Mouse (Mus musculus) monocyte, adult 5-6 weeks (primary cell): ENCODE measurements around the gene Gm49336. TPM values are rescaled to one million over a fixed set of nuclear protein-coding genes. Genes with fewer than 3 reads are reported as not detected.

Source experiments
- ATAC-seq: fragments of 153-309, 156-312 bp; replicated peaks from 2 replicates; pipeline ENCODE4 v1.8.0; 2017; ENCODE audit warnings: mild to moderate bottlenecking; ENCODE audit not compliant: low TSS enrichment, insufficient number of reproducible peaks, severe bottlenecking, poor library complexity, low FRiP score
- total RNA-seq: library from RNA; stranded (forward); fragments of 200-1000, 200-491, 200-594 nt; gene quantifications from 3 replicates; pipeline ENCODE4 v1.2.3, GENCODE M21; 2017

The Gm49336 gene
- 55.7 to 68.8 TPM (median 65.3 TPM) in 3 replicates for total RNA-seq

- ATAC-seq: peak; percentile 98
These were observed at the start of gene Gm49336, which contains the start of gene Nupl1 for GRCm38 (mm10) chr14:60251281-60252003. Gene Gm49336 (minus strand): TSS chr14:60251507. Gene Nupl1 (minus strand): TSS chr14:60251431.

- ATAC-seq: no peak
These were observed 49.7 kb upstream of the Gm49336 start for GRCm38 (mm10) chr14:60301024-60301423.

DNA sequence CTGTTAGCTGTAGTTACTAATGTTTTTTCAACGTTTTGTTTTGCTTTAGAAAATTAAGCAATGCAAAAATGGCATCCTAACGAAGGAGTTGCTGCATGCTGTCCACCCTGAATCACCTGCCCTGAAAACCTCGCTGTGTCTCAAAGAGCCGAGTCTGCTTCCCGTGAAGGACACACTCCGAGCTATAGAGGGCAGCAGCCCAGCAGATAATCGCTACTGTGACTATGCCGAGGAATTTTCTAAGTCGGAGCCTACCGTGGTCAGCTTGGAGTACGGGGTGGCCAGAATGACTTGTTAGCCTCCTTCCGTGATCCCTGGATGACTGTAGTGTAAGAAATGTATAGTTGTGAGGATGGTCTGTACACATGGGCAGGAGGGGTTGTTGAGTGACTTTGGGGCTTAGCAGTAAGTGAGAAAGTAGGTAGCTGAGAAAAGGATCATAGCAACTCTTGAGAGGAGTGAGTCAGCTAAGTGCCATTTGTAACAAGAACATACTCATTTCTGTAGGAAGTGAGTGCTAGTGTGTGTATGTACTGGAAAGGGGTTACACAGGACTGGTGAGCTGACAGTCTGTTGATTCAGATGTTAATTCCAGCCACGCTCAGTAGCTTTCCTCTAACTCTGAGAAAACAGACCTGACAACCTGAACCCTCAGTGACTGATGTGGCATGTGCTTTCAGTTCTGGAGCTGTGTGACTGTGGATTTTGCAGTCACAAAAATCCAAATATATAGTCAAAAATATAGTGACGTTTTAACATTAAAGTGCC lies 49.1 kb upstream of the Gm49336 start:
- ATAC-seq: no peak

GRCm38 (mm10) chr14:60295531-60295930 lies 44.2 kb upstream of the Gm49336 start:
- ATAC-seq: no peak

- ATAC-seq: peak; percentile 70; the same call in 1 of the 2 replicates
These were observed 39.1 kb upstream of the Gm49336 start for GRCm38 (mm10) chr14:60290363-60290762.

- ATAC-seq: no peak
These were observed 35.0 kb upstream of the Gm49336 start for GRCm38 (mm10) chr14:60286194-60286863.

DNA sequence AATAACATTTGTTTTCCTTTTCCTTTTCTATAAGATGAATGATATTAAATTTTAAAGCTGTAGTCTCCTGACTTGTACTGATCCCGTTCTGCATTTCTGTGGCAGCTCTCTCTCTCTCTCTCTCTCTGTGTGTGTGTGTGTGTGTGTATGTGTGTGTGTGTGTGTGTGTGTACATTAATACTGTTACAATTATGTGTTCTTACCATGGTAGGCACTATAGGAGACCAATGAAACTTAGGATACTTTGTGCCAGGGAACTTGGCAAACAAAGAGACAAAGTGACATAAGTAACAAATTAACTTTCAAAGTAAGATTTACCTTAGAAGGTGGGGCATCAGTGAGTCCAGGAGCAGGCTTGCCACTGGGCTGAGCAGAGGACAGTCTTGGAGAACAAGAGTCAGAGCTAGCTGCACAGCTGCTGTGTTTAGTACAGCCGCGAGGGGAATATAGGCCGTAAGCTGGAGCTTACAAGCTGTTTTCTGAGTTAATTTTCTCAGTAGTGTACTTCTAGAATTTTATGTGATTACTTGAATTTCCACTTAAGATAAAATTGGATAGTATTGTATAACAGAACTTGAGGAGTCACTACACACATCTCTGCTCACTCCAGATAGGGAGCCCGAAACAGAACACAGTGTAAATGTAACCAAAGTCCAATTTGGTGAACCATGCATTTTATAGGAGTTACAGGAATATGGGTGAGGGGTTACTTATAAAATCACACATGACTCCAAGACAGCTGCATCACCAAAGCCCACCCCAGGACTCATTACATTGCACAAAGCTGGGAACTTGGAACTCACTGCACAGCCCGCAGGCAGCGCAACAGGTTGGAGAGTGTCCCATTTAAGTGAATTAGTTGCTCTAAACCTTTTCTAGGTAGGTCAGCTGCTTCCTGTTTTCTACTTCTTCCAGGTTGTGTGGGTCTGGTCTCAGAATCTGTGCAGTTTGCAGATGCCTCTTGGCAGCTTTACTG lies 24.3 kb upstream of the Gm49336 start:
- ATAC-seq: no peak

- ATAC-seq: peak; percentile 58
These were observed 22.0 kb upstream of the Gm49336 start for GRCm38 (mm10) chr14:60273346-60273745.

DNA sequence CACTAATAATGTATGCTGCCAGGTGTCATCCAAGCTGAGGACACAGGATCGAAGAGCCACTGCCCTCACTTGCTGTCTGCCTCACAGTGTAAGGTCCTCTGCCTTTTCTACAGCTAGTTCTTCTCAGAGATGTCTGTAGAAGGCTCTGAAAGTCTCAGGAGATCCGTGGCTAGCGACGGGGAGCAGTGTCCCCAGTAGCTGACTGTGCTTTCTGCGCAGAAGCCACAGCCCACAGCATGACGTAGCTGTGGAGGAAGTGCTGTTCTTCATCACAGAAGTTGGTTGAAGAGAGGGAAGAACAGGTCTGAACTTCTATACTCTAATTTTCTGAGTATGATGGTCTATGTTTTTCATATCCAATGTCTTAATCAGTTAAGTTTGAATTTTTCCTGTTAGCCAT lies 18.0 kb upstream of the Gm49336 start:
- peak; percentile 71 for ATAC-seq

DNA sequence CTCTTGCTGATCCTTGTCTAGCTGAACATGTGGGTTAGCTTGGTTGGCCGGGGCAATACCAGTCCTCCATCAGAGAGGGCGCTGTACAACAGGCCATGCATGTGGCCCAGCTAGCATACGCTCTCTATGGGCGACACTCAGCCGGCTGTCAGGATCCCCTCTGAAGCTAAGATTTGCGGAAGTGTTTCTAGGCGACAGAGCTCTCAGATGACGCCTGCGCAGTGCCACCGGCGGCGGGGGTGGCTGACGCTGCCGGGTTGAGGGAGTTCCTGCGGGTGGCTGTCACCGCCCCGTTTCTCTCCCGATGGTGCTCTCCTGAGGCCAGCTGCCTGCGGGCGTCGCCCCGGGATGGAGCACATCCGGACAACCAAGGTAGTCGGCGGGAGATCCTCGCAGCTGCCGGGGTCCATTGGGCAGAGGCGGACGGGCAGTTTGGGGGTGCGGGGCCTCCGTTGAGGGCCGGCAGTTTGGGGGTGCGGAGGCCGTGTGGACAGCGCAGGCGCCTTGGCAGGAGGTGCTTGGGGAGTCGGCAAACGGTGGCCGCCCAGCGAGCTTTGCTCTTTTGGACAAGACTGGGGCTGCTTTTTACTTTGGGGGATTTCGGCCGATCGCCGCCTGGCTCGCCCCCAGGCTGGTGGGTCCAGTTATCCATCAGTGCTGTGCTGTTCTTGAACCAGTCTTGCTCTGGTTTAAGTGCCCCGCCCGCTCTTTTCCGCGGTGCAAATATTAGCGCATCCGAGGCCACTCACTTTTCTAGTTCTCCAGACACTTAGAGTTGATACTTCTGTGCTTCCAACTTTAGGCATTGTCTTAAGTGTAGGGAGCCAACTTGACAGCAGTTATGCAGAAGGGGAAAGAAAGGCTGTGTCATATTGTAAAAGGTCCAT lies 13.9 kb upstream of the Gm49336 start, which contains the start of gene Mtmr6:
Gene Mtmr6, plus strand, starts transcription at position 239 of the 887 bp plus-strand sequence.
- ATAC-seq: peak; percentile 99

GRCm38 (mm10) chr14:60262316-60262715 lies 11.0 kb upstream of the Gm49336 start:
- no peak for ATAC-seq

- ATAC-seq: no peak
These were observed 6.5 kb upstream of the Gm49336 start for GRCm38 (mm10) chr14:60257851-60258250.

DNA sequence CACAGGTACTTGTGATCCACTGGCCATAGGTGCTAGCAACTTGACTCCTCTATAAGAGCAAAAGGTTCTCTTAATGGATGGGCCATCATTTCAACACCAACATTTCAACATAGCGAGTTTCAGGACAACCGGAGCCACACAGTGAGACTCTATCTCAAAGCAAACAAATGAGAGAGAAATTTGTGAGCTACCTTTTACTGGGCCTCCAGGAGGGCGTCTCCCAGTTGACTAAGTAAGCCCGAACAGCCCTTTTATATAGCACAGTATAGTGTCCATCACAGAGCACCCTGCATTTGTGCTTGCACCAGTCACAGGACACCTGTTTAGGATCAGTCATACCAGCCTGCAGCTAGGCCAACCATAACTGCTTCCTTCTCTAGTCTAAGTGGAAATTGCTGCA lies 5.8 kb upstream of the Gm49336 start:
- ATAC-seq: no peak

- no peak for ATAC-seq
These were observed 5.0 kb upstream of the Gm49336 start for GRCm38 (mm10) chr14:60256356-60256755.

- no peak for ATAC-seq
These were observed 3.5 kb upstream of the Gm49336 start for GRCm38 (mm10) chr14:60254774-60255173.

GRCm38 (mm10) chr14:60253466-60253865 lies 2.2 kb upstream of the Gm49336 start:
- no peak for ATAC-seq
